Mouse (Mus musculus): ENCODE measurements around the gene 1500009L16Rik. TPM values are rescaled to one million over a fixed set of nuclear protein-coding genes. Genes with fewer than 3 reads are reported as not detected.

Gene 1500009L16Rik
- polyA plus RNA-seq, 1 experiment from 2014 or later = 25.5 TPM

- no peak overlapping the region for H3K9ac ChIP-seq (ENCODE audit: low read length)
- no peaks in the 10 kb centered on the region for H3K9me3 ChIP-seq (ENCODE audit: control insufficient read depth, low read length)
- H3K4me2 ChIP-seq (ENCODE audit: low read length) = no peak overlapping the region
- no peaks in the 10 kb centered on the region for H3K27me3 ChIP-seq (replicated peaks; ENCODE audit: control insufficient read depth, insufficient read depth, low read length)
- H3K27ac ChIP-seq (ENCODE audit: low read depth) = no peak overlapping the region
- DNase-seq (ENCODE audit: low spot score) = no peak
- no peaks in the 10 kb centered on the region for H3K4me1 ChIP-seq (replicated peaks; ENCODE audit: control insufficient read depth, insufficient read depth, low read length)
- no peak overlapping the region for H3K4me3 ChIP-seq (ENCODE audit: low read depth, low read length)
- WGBS = 87% methylated on average over 4 of the region's 4 CpGs
- H3K36me3 ChIP-seq (ENCODE audit: control insufficient read depth, insufficient read depth, low read length) = no peaks in the 10 kb centered on the region
- no peak for ATAC-seq (replicated peaks; ENCODE audit: low FRiP score, low TSS enrichment, low read depth)
These were observed 11.1 kb downstream of the 1500009L16Rik start for GRCm38 (mm10) chr10:83733725-83734124.

- WGBS = 84% methylated on average over 15 of the region's 15 CpGs
- H3K9me3 ChIP-seq (ENCODE audit: control insufficient read depth, low read length) = 0 out of 2 replicates have a peak, but pooled peaks cover 10% of the 10 kb centered on the region
- no peaks in the 10 kb centered on the region for H3K36me3 ChIP-seq (ENCODE audit: control insufficient read depth, insufficient read depth, low read length)
- DNase-seq (ENCODE audit: low spot score) (no peak), ATAC-seq (replicated peaks; ENCODE audit: low FRiP score, low TSS enrichment, low read depth) (no peak)
- no peaks in the 10 kb centered on the region for H3K4me1 ChIP-seq (replicated peaks; ENCODE audit: control insufficient read depth, insufficient read depth, low read length)
- no peak overlapping the region for H3K4me2 ChIP-seq (ENCODE audit: low read length)
- H3K27ac ChIP-seq (ENCODE audit: low read depth) = no peak overlapping the region
- H3K27me3 ChIP-seq (replicated peaks; ENCODE audit: control insufficient read depth, insufficient read depth, low read length) = no peaks in the 10 kb centered on the region
- no peak overlapping the region for H3K4me3 ChIP-seq (ENCODE audit: low read depth, low read length)
- no peak overlapping the region for H3K9ac ChIP-seq (ENCODE audit: low read length)
These were observed 16.5 kb downstream of the 1500009L16Rik start for GRCm38 (mm10) chr10:83738996-83739655.

- DNase-seq (ENCODE audit: low spot score) (no peak), ATAC-seq (replicated peaks; ENCODE audit: low FRiP score, low TSS enrichment, low read depth) (no peak)
- Histone ChIP-seq H3K9me3 (ENCODE audit: control insufficient read depth, low read length) (0 out of 2 replicates have a peak, but pooled peaks cover 10% of the 10 kb centered on the region), H3K9ac (ENCODE audit: low read length) (no peak overlapping the region), H3K27ac (ENCODE audit: low read depth) (no peak overlapping the region), H3K4me1 (replicated peaks; ENCODE audit: control insufficient read depth, insufficient read depth, low read length) (no peaks in the 10 kb centered on the region), H3K27me3 (replicated peaks; ENCODE audit: control insufficient read depth, insufficient read depth, low read length) (no peaks in the 10 kb centered on the region), H3K4me2 (ENCODE audit: low read length) (no peak overlapping the region), H3K4me3 (ENCODE audit: low read depth, low read length) (no peak overlapping the region), H3K36me3 (ENCODE audit: control insufficient read depth, insufficient read depth, low read length) (no peaks in the 10 kb centered on the region)
- 91% methylated on average over 3 of the region's 3 CpGs for WGBS
These were observed 22.0 kb downstream of the 1500009L16Rik start for GRCm38 (mm10) chr10:83744656-83745055.

- Histone ChIP-seq H3K36me3 (ENCODE audit: control insufficient read depth, insufficient read depth, low read length) (no peaks in the 10 kb centered on the region), H3K4me1 (replicated peaks; ENCODE audit: control insufficient read depth, insufficient read depth, low read length) (no peaks in the 10 kb centered on the region), H3K4me3 (ENCODE audit: low read depth, low read length) (no peak overlapping the region), H3K9ac (ENCODE audit: low read length) (no peak overlapping the region), H3K27me3 (replicated peaks; ENCODE audit: control insufficient read depth, insufficient read depth, low read length) (no peaks in the 10 kb centered on the region), H3K27ac (ENCODE audit: low read depth) (no peak overlapping the region), H3K9me3 (ENCODE audit: control insufficient read depth, low read length) (no peaks in the 10 kb centered on the region), H3K4me2 (ENCODE audit: low read length) (no peak overlapping the region)
- 79% methylated on average over 1 of the region's 1 CpGs for WGBS
- ATAC-seq (replicated peaks; ENCODE audit: low FRiP score, low TSS enrichment, low read depth) = no peak
- no peak for DNase-seq (ENCODE audit: low spot score)
These were observed 30.4 kb downstream of the 1500009L16Rik start for GRCm38 (mm10) chr10:83753056-83753455.

DNA sequence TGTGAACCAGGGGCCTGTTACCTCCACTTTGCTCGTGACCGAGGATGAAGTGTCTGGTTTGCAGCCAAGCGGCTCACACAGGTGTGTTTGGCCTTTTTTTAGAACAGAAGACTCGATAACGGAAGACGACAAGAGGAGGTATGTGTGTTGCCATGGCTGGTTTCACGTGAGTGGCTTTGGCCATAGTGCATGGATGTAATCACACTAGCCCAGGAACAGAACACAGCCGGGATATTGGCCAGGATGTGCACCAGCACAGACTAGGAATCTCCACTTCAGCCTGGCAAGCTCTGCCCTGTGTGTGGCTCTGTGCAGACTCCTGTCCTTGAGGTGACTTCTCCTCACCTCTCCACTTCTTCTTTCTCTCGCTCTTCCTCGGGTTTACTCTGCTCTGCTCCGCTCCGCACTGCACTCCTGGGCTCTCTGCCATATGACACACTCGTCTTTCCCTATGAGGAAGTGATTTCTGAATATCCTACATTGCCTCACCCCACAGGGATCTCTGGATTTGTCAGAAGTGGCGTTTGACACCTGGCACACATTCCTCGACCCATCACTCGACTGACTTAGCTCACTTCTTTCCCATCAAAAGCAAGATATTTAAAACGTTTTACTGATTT, 34.8 kb downstream of the 1500009L16Rik start:
- 82% methylated on average over 17 of the region's 17 CpGs for WGBS
- Histone ChIP-seq H3K4me1 (replicated peaks; ENCODE audit: control insufficient read depth, insufficient read depth, low read length) (no peaks in the 10 kb centered on the region), H3K9ac (ENCODE audit: low read length) (no peak overlapping the region), H3K9me3 (ENCODE audit: control insufficient read depth, low read length) (no peaks in the 10 kb centered on the region), H3K27ac (ENCODE audit: low read depth) (no peak overlapping the region), H3K4me3 (ENCODE audit: low read depth, low read length) (no peak overlapping the region), H3K27me3 (replicated peaks; ENCODE audit: control insufficient read depth, insufficient read depth, low read length) (no peaks in the 10 kb centered on the region), H3K4me2 (ENCODE audit: low read length) (no peak overlapping the region), H3K36me3 (ENCODE audit: control insufficient read depth, insufficient read depth, low read length) (no peaks in the 10 kb centered on the region)
- ATAC-seq (replicated peaks; ENCODE audit: low FRiP score, low TSS enrichment, low read depth) = no peak
- no peak for DNase-seq (ENCODE audit: low spot score)

- 82% methylated on average over 13 of the region's 13 CpGs for WGBS
- Histone ChIP-seq H3K4me2 (ENCODE audit: low read length) (no peak overlapping the region), H3K27me3 (replicated peaks; ENCODE audit: control insufficient read depth, insufficient read depth, low read length) (no peaks in the 10 kb centered on the region), H3K9ac (ENCODE audit: low read length) (no peak overlapping the region), H3K9me3 (ENCODE audit: control insufficient read depth, low read length) (no peaks in the 10 kb centered on the region), H3K4me3 (ENCODE audit: low read depth, low read length) (no peak overlapping the region), H3K27ac (ENCODE audit: low read depth) (no peak overlapping the region), H3K36me3 (ENCODE audit: control insufficient read depth, insufficient read depth, low read length) (no peaks in the 10 kb centered on the region), H3K4me1 (replicated peaks; ENCODE audit: control insufficient read depth, insufficient read depth, low read length) (no peaks in the 10 kb centered on the region)
- no peak for DNase-seq (ENCODE audit: low spot score)
- no peak for ATAC-seq (replicated peaks; ENCODE audit: low FRiP score, low TSS enrichment, low read depth)
These were observed 36.1 kb downstream of the 1500009L16Rik start for GRCm38 (mm10) chr10:83758732-83759131.

DNA sequence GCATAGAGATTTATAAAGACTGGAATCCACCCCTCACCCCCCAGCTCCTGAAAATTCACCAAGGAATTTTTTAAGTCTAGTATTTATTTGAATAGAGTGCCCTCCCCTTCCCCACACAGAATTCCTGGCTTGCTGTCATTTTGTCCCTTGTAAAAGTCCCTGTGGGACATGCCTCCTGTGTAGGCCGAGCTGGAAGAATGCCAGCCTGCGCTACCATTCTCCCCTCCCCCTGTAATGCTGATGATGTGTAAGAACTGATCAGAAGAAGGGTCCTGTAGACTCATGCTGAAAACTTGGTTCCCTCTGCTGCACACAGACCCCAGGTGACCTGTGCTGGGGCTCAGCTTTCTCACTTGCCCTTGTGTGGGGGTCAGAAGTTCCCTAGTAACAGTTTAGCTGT, 37.9 kb downstream of the 1500009L16Rik start:
- whole genome bisulfite sequencing = 86% methylated on average over 2 of the region's 2 CpGs
- Histone ChIP-seq H3K4me1 (replicated peaks; ENCODE audit: control insufficient read depth, insufficient read depth, low read length) (no peaks in the 10 kb centered on the region), H3K9ac (ENCODE audit: low read length) (no peak overlapping the region), H3K36me3 (ENCODE audit: control insufficient read depth, insufficient read depth, low read length) (no peaks in the 10 kb centered on the region), H3K4me2 (ENCODE audit: low read length) (no peak overlapping the region), H3K9me3 (ENCODE audit: control insufficient read depth, low read length) (0 out of 2 replicates have a peak, but pooled peaks cover 3% of the 10 kb centered on the region), H3K4me3 (ENCODE audit: low read depth, low read length) (no peak overlapping the region), H3K27me3 (replicated peaks; ENCODE audit: control insufficient read depth, insufficient read depth, low read length) (no peaks in the 10 kb centered on the region), H3K27ac (ENCODE audit: low read depth) (no peak overlapping the region)
- ATAC-seq (replicated peaks; ENCODE audit: low FRiP score, low TSS enrichment, low read depth) = no peak
- no peak for DNase-seq (ENCODE audit: low spot score)

GRCm38 (mm10) chr10:83763891-83764290, 41.2 kb downstream of the 1500009L16Rik start:
- WGBS = 88% methylated on average over 4 of the region's 4 CpGs
- Histone ChIP-seq H3K27me3 (replicated peaks; ENCODE audit: control insufficient read depth, insufficient read depth, low read length) (no peaks in the 10 kb centered on the region), H3K4me1 (replicated peaks; ENCODE audit: control insufficient read depth, insufficient read depth, low read length) (no peaks in the 10 kb centered on the region), H3K9me3 (ENCODE audit: control insufficient read depth, low read length) (0 out of 2 replicates have a peak, but pooled peaks cover 3% of the 10 kb centered on the region), H3K4me2 (ENCODE audit: low read length) (no peak overlapping the region), H3K4me3 (ENCODE audit: low read depth, low read length) (no peak overlapping the region), H3K9ac (ENCODE audit: low read length) (no peak overlapping the region), H3K36me3 (ENCODE audit: control insufficient read depth, insufficient read depth, low read length) (no peaks in the 10 kb centered on the region), H3K27ac (ENCODE audit: low read depth) (no peak overlapping the region)
- no peak for ATAC-seq (replicated peaks; ENCODE audit: low FRiP score, low TSS enrichment, low read depth)
- DNase-seq (ENCODE audit: low spot score) = no peak

- Histone ChIP-seq H3K27ac (ENCODE audit: low read depth) (no peak overlapping the region), H3K27me3 (replicated peaks; ENCODE audit: control insufficient read depth, insufficient read depth, low read length) (no peaks in the 10 kb centered on the region), H3K4me3 (ENCODE audit: low read depth, low read length) (no peak overlapping the region), H3K9me3 (ENCODE audit: control insufficient read depth, low read length) (0 out of 2 replicates have a peak, but pooled peaks cover 3% of the 10 kb centered on the region), H3K36me3 (ENCODE audit: control insufficient read depth, insufficient read depth, low read length) (no peaks in the 10 kb centered on the region), H3K9ac (ENCODE audit: low read length) (no peak overlapping the region), H3K4me2 (ENCODE audit: low read length) (no peak overlapping the region), H3K4me1 (replicated peaks; ENCODE audit: control insufficient read depth, insufficient read depth, low read length) (no peaks in the 10 kb centered on the region)
- DNase-seq (ENCODE audit: low spot score) (no peak), ATAC-seq (replicated peaks; ENCODE audit: low FRiP score, low TSS enrichment, low read depth) (no peak)
These were observed 44.2 kb downstream of the 1500009L16Rik start for GRCm38 (mm10) chr10:83766882-83767281.

Data from intestine, embryonic 14.5 days (tissue).